Mouse (Mus musculus) erythroblast, adult 5-6 weeks (primary cell): Measurements from ENCODE around the gene Rabgap1l. TPM values are rescaled to one million over a fixed set of nuclear protein-coding genes. Genes with fewer than 3 reads are reported as not detected.

ENCODE experiments used
- ATAC-seq: replicated peaks from 2 replicates; pipeline ENCODE4 v1.8.0; 2016; ENCODE audit warnings: moderate number of reproducible peaks, mild to moderate bottlenecking, moderate TSS enrichment, inconsistent platforms; ENCODE audit not compliant: poor library complexity, low FRiP score, severe bottlenecking
- total RNA-seq, 2 experiments: library from RNA; stranded (forward) in 1 of 2; stranded (reverse) in 1 of 2; fragments of 150-400 nt in 1 of 2; fragments of 200-764, 138-1000 nt in 1 of 2; gene quantifications; 2 replicates each; pipeline versions ENCODE4 v1.2.3 to v1.2.4; 2015 to 2017; ENCODE audit warnings: low replicate concordance in 2 of 2

Gene Rabgap1l
- total RNA-seq, 2 experiments from 2014 or later: 105 to 161 TPM

DNA sequence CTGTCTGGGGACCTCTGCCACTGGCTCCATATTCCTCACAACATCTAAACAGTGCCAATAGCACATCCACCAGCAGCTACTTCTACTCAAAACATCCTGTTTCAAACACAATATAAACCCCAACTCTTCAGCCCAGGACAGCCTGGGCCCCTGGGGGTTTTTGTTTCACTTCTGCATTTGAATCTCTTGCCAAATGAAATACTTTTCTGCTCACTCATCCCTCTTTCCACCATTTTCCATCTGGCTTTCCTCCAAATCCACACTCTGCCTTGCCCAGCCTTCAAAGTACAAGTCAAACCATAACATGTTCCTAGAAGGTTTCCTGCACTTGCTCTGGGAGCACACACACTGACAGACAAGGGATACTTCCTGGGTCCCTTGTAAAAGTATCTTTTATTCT is 559.1 kb downstream of the Rabgap1l start:
- no peak for ATAC-seq

DNA sequence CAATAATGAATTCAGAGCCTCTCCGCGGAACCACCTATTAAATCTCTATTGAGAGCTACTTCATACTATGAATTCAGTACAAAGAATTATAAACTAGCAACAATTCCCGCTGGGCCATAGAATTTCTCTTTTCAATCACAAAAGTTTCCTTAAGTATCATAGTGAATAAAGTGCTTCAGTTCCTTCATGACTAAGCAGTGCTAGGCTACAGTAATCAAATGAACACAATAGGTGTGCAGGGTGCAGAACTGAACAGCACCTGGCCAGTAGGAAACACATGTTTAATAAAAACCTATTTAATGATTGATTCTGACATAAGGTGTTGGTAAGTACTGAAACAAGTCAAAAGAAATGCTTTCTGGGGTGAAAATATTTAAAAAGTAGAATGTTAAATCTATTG is 560.9 kb downstream of the Rabgap1l start:
- ATAC-seq: no peak

DNA sequence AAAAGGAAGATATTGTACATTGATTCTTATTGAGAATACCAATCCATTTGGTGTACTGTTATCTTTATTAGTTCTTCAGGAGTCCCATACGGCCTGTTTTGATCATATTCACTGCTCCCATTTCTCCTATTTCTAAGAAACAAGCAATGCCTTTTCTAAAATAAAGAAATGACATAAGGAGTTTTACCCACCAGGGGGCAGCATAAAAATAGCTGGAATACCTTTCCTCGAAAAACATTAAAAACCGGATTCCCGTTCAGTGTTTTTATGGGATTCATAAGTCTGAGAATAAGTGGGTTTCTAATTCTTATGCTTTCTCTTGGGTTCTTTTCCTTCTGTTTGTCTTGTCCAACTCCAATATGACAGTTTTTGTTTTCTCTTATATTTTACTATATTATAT is 562.0 kb downstream of the Rabgap1l start:
- ATAC-seq: no peak

DNA sequence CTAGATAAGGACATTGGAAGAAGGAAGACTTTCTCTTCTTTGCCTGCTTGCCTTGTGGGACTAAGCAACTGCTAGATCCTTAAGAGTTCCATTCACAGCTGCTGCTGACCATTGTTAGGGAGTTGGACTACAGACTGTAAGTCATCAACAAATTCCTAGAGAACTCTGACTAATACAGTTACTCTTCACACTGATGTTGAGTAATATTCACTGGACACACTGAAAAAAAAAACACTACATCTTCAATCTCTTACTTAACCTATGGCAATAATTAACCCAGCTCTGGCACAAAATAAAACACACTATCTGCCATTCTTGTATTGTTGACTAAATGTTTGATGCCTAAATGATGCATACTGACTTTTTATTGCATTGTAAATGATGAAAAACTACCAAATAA is 565.2 kb downstream of the Rabgap1l start:
- ATAC-seq: no peak

DNA sequence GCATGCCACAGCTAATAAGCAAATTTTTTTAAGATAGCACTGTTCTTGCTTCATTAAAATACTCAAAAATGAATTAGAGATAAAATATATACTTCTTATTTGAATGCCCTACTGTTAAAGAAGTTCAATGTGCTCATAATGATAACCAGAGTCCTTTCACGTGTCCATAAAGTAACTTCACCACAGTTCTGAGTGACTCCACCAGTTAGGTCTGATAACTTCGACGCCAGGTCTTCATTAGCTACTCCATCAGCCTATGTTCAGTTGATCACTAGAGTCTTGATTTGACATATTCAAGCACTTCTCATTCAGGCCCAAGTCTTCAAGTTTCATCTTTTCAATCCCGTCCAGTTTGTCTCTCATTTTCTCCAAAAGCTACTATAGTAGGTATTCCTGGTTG is 565.8 kb downstream of the Rabgap1l start:
- no peak for ATAC-seq

DNA sequence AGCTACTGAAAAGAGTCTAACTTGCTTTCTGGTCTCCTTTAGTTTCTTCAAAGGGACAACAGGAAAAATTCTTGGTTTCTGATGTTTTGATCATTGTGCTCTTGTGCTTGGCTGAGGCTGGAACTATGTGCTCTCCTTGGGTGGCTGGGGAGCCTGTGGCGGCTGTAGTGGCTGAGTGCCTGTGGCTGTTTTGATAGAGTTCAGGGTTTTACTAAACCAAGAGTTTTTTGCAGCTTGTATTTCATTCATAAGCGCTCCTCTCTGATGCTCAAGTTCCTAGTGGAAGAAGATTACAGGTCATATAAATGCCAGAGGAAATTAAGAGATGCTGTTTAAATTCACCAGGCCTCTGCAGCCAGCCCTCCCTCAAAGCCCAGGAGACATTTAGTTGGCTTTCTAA is 568.9 kb downstream of the Rabgap1l start:
- ATAC-seq: no peak

DNA sequence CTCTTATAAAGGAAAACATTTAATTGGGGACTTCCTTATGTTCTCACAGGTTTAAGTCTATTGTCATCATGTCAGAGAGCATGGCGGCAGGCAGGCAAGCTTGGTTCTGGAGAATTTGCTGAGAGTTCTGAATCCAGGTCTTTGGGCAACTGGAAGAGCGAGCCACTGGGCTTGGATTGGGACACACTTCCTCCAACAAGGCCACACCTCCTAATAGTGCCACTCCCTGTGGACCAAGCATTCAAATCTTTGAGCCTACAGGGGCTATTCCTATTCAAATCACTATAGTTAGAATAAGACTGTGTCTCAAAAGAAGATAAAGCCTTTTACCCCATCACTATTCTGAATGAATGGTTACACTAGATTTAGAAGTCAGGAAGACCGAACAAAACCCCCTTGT is 575.1 kb downstream of the Rabgap1l start:
- ATAC-seq: no peak

DNA sequence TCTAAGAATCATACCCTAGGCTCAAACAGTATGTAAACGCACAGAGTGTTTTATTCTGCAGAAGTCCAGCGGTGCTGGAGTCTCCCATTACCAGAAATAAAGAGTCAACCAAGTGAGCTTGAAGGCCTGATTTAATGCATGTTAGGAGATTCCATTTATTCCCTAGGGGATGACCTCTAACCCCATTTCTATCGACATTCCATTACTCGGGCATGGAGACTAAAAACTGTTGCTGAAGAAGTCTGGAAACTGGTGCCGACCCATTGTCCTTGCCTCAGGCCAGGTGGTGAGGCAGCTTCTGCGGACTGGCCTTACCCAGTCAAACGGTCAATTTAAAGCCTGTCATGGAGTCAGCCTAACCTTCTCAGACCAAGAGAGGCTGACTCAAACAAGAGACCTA is 578.8 kb downstream of the Rabgap1l start:
- ATAC-seq: no peak

DNA sequence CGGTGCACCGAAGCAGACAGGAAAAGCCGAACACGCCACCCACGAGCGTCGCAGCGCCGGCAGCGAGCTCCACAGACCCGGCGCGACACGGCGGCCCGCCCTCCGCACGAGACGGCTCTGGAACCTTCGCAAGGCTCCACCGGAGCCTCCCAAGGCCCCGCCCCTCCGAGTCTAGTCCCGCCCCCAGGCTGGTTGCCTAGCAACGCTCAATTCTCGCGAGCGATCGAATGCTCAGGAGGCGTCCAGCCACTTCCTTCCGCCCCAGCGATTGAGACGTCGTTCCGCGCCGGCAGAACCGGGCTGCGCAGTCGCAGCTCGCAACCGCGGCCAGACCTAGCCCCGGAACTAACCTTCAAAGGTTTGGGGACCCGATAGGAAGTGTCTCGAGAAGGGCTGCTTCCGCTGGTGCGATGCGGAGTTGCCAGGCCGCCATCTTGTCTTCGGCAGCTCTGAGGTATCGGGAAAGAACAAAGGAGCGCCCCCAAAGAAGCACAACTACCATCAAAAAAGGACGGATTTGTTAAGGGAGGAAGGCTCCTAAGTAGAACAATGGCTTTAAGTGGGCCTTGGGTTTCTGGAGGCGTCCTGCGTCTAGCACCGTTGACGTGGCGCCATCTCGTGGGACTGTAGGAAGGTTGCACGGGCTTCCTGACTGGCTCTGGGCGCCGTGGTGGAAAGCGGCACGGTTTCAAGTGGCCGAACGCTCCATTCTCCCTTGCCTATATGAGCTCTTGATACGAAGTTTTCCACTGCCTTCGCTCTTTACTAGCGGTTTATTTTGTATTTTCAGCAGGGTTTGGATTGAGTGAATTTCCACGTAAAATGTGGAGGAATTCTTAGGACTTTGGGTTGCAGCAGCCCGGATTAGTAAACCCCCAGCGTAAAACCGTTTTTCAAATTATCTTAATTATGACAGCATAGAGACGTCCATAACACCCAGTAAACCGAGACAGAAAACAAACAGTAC is 580.0 kb downstream of the Rabgap1l start, which contains the start of gene Cacybp:
Gene Cacybp, minus strand, starts transcription at position 173 of the 967 bp plus-strand sequence.
- peak; percentile 92 for ATAC-seq

DNA sequence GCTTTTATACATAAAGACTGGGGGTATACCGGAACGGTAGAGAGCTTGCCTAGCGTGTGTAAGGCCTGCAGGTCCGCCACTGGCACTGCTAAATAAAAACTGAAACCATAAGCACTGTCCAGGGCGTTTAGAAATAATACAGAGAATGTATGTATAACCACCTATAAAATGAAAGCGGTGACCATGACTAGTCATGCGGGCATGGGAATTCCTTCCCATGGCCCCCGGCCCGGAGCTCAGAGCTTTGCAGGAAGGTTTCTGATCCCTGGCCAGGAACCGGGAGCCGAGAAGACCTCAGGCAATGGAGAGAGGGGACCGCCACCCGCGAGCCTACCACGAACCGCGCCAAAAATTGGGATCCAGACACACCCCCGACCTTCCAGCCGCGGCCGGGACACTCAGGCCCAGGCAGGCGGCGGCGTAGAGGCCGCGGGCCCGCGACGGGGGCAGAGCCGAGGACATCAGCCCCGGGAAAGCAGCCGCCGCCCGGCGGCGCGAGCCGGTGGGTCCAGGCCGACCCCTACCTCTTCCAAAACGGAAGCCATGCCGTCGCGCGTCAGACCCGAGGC is 580.8 kb downstream of the Rabgap1l start:
- peak; percentile 22 for ATAC-seq

DNA sequence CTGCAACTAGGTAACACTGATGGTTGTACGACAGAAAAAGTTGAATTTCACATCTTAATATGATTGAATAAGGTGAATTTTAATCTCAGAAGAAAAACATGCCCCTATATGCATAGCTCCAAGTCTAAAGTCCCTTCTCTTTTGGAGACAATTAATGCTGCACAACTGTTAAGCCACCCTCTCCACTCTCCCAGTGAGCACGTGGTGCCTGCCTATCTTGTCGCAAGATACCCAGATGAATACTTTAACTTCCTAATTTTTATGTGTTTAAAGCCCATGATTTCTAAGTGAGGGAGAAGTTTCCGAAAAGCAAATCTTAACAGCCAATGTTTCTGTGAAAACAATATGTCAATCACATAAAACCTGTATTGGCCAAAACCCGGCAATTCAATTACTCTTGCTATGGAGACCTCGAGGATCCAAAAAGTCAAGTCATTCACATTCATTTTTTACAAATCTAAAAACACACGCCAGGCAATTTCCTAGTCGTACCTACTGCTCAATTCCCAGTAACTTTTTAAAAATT is 581.4 kb downstream of the Rabgap1l start:
- no peak for ATAC-seq

DNA sequence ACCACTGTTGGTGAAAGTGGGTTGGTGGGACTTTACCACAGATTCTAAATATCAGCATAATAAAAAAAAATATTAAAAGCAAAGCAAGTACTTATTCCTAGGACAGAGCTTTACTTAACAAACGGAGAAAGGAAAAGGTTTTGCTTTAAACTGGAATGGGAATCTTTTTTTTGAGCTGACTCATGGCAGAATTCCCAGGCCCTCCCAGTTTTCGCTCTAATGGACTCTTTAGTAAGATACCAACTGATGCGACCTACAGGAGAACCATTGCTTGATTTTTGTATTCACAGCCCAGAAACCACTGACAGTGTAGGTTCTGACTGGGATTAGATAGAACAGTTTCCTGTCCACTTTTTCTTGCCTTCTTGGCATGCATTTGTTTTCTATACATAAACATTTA is 582.4 kb downstream of the Rabgap1l start:
- no peak for ATAC-seq

DNA sequence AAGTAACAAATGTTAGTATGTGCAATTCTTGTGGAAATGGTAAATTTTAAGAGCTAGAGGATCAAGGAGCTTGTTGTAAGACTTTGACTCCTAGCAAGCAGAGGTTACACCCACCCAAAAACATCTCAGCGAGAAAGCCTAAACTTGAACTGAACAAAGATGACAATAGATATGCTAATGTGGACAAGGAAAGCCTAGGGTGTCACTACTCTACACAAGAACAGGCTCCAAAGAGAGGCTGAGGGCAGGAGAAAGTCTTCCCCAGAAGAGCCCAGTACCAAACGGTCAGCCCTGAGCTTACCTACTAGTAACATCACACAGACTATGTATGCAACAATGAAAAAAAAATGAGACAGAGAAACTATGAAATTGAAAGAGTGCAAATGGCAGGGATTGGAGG is 583.2 kb downstream of the Rabgap1l start:
- no peak for ATAC-seq

DNA sequence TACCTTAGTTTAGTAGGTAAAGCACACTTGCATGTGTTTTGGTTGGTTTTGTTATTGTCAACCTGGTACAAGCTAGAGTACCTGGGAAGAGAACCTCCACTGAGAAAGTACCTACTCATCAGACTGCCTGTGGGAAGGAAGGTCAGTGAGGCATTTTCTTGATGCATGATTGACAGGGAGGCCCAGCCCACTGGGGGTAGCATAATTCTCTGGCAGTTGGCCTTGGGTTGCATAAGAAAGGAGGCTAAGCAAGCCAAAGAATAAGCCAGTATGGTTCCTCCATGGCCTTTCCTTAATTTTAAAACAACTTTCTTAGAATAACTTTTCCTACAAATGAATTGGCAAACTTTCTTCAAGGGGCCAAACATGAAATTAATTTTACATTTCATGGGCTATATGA is 587.5 kb downstream of the Rabgap1l start:
- ATAC-seq: no peak

DNA sequence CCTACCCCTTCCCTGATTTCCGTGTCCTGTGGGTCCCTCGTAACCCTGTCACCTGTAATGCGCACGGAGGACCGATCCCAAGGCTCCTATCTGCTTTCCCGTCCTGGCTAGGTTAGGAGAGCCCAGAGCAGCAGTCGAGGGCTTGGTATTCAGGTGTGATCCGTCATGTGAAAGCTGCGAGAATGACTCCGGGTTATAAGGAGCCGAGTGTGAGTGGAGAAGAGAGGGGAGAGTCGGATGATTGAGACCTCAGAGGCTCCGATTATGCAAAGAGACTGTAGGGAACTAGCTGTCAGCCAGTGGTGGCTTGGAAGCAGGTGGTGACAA is 597.7 kb downstream of the Rabgap1l start:
- ATAC-seq: peak; percentile 61

DNA sequence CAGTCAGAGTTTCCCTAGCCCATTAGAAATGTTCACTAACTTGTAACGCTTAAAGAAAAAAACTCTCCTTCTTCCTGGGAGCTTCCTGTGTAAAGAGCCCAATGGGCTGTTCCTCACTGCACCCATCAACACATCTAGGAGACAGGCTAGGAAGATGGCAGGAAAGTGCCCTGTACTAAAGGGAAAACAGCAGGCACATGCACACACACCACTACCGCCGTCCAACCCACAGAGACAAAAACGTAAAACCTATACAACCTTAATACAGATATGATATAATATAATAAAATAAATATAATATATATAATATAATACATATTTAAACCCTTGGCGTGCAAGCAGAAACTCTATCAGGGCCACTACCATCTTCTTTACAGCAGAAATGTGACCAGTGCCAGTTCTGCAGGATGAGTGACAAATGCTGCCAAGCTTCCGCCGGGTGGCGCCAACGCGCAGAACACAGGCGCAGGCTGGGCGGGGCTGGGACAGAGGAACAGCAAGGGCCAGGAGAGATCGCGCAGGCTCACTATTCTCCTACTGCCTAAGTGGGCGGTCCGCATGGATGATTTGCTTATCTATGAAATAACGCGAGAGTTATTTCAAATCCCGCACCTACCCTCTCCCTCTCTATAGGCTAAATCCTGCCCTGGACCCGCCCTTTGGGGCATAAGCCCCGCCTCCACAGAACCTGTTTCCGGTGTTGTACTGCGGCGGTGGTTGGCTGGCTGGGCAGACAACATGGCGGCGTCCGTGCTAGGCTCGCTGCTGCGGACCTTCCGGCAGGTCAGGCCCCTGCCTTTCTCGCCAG is 598.3 kb downstream of the Rabgap1l start, which contains the start of gene Mrps14:
Gene Mrps14, plus strand, starts transcription at position 687 of the 808 bp plus-strand sequence.
- ATAC-seq: peak; percentile 98

DNA sequence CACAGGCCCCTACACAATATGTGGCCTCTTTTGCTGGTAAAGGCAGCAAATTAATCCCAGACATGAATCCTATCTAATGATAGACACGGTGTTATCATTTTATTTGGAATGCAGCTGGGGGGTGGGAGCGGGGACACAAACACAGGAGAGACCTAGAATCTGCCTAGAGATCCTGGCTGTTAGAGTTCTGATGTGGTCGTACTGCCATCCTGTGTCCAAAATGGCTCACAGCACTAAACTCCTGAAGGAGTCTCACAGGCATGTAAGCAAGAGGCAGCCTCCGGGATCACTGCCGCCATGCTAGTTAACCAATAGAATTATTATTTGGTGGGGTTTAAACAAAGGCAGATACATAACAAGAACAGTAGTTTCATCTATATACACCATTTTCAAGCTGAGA is 608.5 kb downstream of the Rabgap1l start:
- ATAC-seq: no peak

DNA sequence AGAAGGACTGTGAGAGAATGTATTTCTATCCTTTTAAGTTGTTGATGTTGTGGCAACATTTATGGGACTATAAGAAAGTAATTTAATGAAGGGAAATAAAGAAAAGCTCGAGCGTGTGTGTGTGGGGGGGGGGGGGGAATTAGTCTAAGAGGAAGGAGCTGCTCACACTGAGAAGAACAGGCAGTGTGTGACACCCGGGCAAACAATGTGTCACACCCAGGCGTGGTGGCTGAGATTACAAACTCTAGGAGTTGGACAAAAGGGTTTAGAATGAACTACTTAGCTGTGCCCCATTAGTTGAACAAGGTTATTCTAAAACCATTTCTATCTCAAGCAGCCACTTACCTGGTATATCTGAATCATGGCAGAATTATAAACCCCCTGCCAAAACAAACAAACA is 611.8 kb downstream of the Rabgap1l start:
- no peak for ATAC-seq

DNA sequence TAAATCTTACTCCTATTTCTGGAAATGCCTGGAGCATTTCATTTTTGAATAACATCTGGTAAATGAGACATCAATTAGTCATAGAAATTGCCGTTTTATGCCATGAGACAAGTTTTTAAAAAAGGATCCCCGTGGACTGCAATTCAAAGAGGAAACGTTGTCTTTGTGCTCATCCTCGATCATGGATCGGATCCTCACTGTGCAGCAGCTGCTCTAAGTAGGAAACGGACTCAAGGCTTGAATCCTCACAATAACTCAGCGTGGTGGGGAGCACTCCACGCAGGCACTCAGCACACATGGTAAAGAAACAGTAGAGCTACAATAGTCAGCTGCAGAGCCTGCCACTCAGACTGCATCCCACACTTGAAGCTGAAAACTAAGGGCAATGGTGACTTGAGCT is 616.1 kb downstream of the Rabgap1l start:
- ATAC-seq: no peak
